Mouse (Mus musculus) spleen, adult 18-20 months (tissue): ENCODE results near the gene Nisch.

ENCODE experiments used
- DNase-seq, 2 experiments: peaks; one replicate each; pipeline ENCODE4 v3.0.0; 2022; ENCODE audit warnings: mixed read lengths in 2 of 2

Nisch gene

DNA sequence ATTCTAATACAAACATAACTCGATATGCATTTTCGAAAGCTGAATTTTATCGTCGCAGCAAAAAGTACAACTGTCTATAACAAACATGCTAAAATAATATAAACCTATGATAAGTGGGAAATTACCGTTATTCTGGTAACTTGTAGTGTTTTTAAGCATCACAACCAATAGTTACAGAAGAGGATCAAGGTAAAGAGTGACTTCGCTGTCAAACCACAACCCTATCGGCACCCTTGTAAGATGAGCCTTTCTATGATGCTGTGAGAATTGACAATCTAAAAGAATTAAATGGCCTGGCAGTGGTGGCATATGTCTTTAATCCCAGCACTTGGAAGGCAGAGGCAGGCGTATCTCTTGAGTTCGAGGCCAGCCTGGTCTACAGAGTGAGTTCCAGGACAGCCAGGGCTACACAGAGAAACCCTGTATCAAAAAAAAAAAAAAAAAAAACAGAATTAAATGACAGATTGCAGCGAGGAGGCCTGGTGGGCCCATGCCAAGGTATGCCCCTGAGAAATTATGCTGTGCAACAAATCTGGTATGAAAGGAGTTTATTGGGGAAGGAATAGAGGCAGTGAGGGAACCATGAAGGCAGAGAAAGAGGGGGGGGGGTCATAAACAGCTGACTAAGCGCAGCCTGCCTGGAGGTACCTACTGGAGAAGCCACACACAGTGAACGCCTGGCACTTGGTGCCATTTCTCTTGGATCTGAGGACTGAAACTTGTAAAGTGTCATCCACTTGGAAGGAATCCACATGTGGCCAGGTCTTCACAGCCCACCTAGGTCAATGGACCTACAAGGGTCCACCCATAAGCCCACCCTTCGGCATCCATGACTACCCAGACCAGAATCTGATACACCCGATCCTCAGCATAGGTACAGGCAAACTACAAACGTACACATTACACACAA is 87.2 kb downstream of the Nisch start:
- DNase-seq, result no peak

DNA sequence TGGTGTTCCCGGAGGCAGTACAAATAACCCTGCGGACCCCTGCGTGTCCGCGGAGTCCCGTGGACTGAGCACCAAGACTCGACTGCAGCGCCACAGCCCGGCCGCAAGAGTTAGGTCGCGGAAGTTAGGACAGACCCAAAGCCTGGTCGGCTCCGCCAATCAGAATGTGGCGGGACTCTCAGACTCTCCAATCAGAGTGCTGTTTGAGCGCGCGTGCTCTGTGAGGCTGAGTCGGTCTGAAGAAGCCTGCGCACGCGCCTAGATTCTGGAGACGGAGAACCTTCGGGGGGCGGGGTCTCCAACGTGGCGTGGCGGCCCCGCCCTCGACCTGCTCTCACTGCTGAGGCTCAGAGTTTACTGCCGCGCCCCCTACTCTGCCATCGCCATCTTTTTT is 87.9 kb downstream of the Nisch start, which contains the start of gene Smim4:
Gene Smim4, minus strand, starts transcription at position 131 of the 394 bp plus-strand sequence.
- peak; percentile 95 to 96 for DNase-seq

DNA sequence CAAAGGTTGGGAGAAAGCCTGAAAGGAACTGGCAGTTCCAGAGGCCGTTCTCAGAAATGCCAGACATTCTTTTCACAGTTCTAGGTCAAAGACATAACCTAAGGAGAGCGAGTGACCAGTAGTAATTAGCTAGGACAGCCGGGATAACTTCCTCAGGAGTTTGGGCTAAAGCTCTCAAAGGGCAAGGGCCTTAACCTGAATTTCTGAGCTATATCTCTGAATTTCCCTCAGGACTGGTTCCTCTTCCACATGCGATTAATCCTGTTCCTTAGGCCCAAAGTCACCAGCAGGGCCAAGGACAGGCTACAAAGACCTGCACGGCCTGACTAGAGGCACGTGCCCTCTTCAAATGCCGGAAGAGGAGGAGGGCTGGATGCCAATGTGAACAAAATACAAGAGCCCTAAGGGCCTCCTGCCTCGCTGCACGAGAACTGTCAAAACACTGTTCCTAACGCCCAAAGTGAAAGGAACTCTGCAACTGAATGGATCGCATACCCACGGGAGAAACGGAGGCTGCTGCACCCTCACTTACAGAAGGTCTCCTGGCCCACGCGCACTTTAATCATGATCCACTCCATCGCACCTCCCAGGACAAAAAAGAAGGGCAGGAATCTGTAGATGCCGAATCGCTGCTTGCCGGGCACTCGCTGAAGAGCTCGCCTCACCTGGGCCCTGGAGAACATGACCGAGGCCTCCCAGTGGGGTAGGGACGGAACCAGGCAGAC is 88.5 kb downstream of the Nisch start:
- DNase-seq, result no peak

DNA sequence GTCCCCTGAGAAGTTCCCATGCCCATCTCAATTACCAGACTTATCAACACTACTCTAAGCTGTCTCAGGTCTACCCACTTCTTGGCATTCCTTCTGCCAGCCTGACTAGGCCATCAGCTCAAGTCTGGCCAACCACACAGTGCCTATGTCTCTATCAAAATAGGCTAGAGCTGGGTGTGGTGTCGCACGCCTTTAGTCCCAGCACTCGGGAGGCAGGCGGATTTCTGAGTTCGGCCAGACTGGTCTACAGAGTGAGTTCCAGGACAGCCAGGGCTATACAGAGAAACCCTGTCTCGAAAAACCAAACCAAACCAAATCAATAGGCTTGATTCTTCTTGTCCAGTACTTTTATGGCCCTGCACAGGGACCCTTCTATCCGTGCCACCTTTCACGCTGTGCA is 89.9 kb downstream of the Nisch start:
- DNase-seq, result no peak

DNA sequence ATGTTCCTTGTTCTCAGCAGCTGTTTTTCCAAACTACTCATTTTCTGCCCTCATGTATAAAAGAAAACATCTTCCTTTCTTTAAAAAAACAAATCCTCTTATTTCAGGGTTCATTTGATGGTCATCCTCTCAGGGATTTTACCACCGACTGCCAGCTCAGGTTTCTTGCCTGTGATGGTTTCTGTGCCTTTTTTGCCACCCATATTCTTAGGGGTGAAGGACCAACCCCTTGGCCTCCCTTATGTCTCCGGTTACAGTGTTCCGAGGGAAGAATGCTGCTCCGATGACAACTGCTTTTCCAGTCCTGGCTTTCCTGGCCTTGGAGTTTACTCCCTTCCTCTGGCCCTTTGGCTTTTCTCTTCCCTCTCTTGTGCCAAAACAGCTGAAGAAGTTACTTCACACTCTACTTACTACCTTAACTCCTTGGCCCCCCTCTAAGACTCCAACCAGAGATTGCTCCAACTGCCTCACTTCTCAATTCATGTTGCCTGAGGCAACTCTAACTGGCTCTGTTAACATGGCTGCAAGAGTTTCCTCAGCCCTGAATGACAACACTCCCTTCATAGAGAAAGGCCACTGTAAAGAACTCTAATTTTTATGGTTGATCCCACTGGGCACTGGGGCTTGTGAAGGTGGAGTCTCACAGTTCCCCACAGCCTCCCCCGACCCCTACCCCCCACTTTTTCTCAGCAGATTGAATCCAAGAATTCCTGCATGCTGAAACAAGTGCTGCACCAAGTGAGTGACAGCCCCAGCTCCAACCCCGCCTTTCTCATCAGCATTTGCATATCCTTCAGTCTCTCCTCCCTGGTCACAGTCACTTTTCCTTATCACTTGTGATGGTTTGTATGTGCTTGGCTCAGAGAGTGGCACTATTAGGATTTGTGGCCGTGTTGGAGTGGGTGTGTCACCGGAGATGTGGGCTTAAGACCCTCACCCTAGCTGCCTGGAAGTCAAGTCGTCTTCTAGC is 91.4 kb downstream of the Nisch start:
- no peak for DNase-seq
